Mouse (Mus musculus): ENCODE measurements at regions not wholly inside any gene's neighbourhood (a gene's known extent, or its start where the extent isn't known, plus 50 kb on each side); places are given as distances from the start of the nearest gene placed in this dataset.

DNA sequence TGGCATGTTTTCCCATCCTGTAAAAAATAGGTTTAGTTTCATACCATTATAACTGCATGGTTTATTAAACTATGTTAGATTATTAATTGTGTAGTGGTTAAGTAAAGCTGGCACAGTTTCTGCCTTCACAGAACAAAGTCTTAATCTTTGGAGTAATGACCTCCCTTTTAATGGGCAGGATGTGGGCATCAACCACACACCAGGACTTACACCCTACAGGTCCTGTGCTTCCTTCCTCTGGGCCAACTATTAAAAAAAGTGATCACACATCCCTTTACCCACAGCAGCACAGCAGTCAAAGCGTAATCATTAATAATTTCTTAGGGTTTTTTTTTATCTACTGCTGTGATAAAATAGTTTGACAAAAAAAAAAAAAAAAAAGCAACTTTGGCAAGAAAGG, 300.3 kb downstream of the Fam49a start:
- TF ChIP-seq CTCF (IDR thresholded peaks at IDR 0.05; ENCODE audit: low read depth, low read length), result no peak
- TF ChIP-seq POLR2A (IDR thresholded peaks at IDR 0.05; ENCODE audit: borderline replicate concordance, low read depth, low read length), result no peak
- Histone ChIP-seq H3K4me3 (ENCODE audit: insufficient read depth, low read length) (no peak overlapping the region), H3K4me1 (ENCODE audit: control insufficient read depth, insufficient read depth, low read length) (no peaks in the 10 kb centered on the region), H3K27ac (ENCODE audit: insufficient read depth, low read depth, low read length) (no peak overlapping the region)

GRCm38 (mm10) chr12:12551818-12552217, 289.9 kb downstream of the Fam49a start:
- no peak overlapping the region for H3K27ac ChIP-seq (ENCODE audit: insufficient read depth, low read depth, low read length)
- TF ChIP-seq CTCF (IDR thresholded peaks at IDR 0.05; ENCODE audit: low read depth, low read length), result no peak
- TF ChIP-seq POLR2A (IDR thresholded peaks at IDR 0.05; ENCODE audit: borderline replicate concordance, low read depth, low read length), result no peak
- H3K4me1 ChIP-seq (ENCODE audit: control insufficient read depth, insufficient read depth, low read length), result no peaks in the 10 kb centered on the region
- no peak overlapping the region for H3K4me3 ChIP-seq (ENCODE audit: insufficient read depth, low read length)

DNA sequence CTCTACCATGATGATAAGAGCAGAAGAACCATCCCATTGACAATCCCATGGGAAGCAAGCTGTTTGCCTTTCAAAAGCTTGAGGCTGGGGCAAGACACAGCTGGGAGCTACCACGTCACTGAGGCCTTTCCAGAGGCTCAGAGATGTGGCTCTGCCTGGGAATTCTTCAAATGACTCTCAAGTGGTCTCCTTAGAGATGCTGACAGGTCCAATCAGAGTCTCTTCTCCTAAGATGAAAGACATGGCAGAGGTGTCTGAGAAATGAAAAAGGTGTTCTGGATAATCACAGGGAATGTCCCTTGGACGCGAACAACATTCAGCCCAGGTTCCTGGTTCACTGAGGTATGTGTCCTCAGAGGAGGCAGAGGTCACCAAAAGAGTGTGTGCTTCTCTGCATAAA, 287.7 kb downstream of the Fam49a start:
- no peak for TF ChIP-seq CTCF (IDR thresholded peaks at IDR 0.05; ENCODE audit: low read depth, low read length)
- TF ChIP-seq POLR2A (IDR thresholded peaks at IDR 0.05; ENCODE audit: borderline replicate concordance, low read depth, low read length), result no peak
- no peak overlapping the region for H3K27ac ChIP-seq (ENCODE audit: insufficient read depth, low read depth, low read length)
- no peak overlapping the region for H3K4me3 ChIP-seq (ENCODE audit: insufficient read depth, low read length)
- no peaks in the 10 kb centered on the region for H3K4me1 ChIP-seq (ENCODE audit: control insufficient read depth, insufficient read depth, low read length)

- no peak for TF ChIP-seq CTCF (IDR thresholded peaks at IDR 0.05; ENCODE audit: low read depth, low read length)
- no peak overlapping the region for H3K27ac ChIP-seq (ENCODE audit: insufficient read depth, low read depth, low read length)
These were observed 286.7 kb downstream of the Fam49a start for GRCm38 (mm10) chr12:12548688-12549087.

DNA sequence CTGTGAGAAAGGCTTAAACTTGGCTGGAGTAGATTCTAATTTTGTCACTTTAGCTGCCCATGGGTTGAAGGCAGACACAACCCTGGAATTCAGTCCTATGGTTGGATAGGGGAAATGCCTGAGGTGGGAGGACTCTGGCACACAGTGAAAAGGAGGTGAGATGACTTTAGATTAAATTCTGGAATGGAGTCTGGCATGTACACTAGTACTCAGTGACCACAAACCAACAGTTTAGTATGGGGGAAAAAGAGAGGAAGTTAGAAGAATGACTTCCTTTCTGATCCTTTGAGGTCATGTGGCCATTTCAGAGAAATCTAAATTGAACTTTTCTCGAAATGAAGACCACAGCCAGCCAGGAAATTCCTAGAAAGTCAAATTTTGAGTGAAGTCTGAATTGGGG, 285.5 kb downstream of the Fam49a start:
- no peak for TF ChIP-seq POLR2A (IDR thresholded peaks at IDR 0.05; ENCODE audit: borderline replicate concordance, low read depth, low read length)
- TF ChIP-seq CTCF (IDR thresholded peaks at IDR 0.05; ENCODE audit: low read depth, low read length), result no peak
- no peak overlapping the region for H3K27ac ChIP-seq (ENCODE audit: insufficient read depth, low read depth, low read length)
- no peak overlapping the region for H3K4me3 ChIP-seq (ENCODE audit: insufficient read depth, low read length)
- H3K4me1 ChIP-seq (ENCODE audit: control insufficient read depth, insufficient read depth, low read length), result no peaks in the 10 kb centered on the region

More at GRCm38 (mm10) chr12:12548688-12549087, 286.7 kb downstream of the Fam49a start:
- H3K4me3 ChIP-seq (ENCODE audit: insufficient read depth, low read length), result no peak overlapping the region
- no peaks in the 10 kb centered on the region for H3K4me1 ChIP-seq (ENCODE audit: control insufficient read depth, insufficient read depth, low read length)

GRCm38 (mm10) chr12:12546372-12547031, 284.6 kb downstream of the Fam49a start:
- TF ChIP-seq POLR2A (IDR thresholded peaks at IDR 0.05; ENCODE audit: borderline replicate concordance, low read depth, low read length), result no peak
- TF ChIP-seq CTCF (IDR thresholded peaks at IDR 0.05; ENCODE audit: low read depth, low read length), result no peak
- H3K4me1 ChIP-seq (ENCODE audit: control insufficient read depth, insufficient read depth, low read length), result no peaks in the 10 kb centered on the region
- H3K27ac ChIP-seq (ENCODE audit: insufficient read depth, low read depth, low read length), result no peak overlapping the region
- H3K4me3 ChIP-seq (ENCODE audit: insufficient read depth, low read length), result no peak overlapping the region

DNA sequence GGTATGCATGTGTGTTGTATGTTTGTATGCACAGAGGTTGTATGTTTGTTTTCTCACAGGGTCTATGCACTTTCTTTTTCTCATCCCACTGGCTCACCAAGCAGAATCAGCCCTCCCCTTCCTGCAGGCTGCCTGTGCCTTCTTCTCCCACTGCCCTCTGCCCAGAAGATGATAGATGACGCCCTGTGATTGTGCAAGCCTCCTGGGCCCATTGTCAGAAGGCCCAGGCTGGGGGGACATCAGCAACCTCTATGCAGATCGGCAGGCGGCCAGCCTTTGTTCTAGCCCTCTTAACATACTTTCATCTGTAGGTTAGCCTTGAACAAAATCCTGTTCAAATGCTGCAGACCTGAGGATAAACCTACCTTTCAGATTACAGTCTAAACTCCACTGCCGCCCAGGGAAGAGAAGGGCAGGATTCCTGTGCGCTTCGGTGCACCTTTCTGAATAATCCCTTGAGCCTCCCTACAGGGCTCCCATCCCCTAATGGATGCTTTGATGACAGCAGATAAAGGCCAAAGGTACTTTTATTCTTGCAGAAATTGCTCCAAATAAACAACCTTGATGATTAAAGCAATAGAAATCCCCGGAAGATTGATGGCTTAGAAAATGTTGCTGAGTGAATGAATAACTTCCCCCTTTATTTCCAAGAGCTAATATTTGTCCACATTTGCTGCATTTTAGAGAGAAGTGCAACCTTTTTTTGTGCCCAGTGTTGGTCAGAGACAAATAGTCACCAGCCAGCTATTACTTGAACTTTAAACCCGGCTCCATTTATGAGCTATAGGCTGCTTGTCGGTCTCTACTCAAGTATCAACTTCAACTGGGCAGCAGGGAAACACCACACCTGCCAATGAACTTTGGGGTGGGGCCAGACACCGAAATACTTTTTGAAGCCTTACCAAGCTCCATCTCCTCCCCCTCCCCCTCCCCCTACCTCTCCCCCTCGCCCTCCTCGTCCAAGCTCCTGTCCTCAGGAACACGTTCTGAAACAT, 279.4 kb downstream of the Fam49a start:
- H3K4me3 ChIP-seq (ENCODE audit: insufficient read depth, low read length), result no peak overlapping the region
- H3K4me1 ChIP-seq (ENCODE audit: control insufficient read depth, insufficient read depth, low read length), result no peaks in the 10 kb centered on the region
- TF ChIP-seq CTCF (IDR thresholded peaks at IDR 0.05; ENCODE audit: low read depth, low read length), result no peak
- no peak for TF ChIP-seq POLR2A (IDR thresholded peaks at IDR 0.05; ENCODE audit: borderline replicate concordance, low read depth, low read length)
- no peak overlapping the region for H3K27ac ChIP-seq (ENCODE audit: insufficient read depth, low read depth, low read length)

GRCm38 (mm10) chr12:12539291-12539690, 277.4 kb downstream of the Fam49a start:
- Histone ChIP-seq H3K4me1 (ENCODE audit: control insufficient read depth, insufficient read depth, low read length) (no peaks in the 10 kb centered on the region), H3K4me3 (ENCODE audit: insufficient read depth, low read length) (no peak overlapping the region), H3K27ac (ENCODE audit: insufficient read depth, low read depth, low read length) (no peak overlapping the region)
- TF ChIP-seq POLR2A (IDR thresholded peaks at IDR 0.05; ENCODE audit: borderline replicate concordance, low read depth, low read length) (no peak), CTCF (IDR thresholded peaks at IDR 0.05; ENCODE audit: low read depth, low read length) (no peak)

DNA sequence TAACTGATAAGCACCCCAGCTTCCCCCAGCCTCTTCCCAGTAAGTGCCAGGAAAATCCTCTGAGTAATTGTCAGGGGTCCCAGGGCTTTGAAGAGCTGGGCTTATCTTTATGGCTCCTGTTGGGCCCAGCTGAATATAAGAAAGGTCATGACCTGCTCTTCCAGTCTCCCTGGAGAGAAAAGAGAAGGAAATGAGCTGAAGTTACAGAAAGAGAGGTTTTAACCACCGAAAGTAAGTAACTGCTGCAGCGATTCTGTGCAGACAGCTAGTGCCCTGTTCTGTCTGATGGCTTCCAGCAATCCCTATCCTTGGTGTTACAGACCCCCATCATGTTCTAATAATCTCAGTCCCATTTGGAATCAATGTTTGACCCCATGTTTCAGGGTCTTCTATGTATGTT, 272.8 kb downstream of the Fam49a start:
- Histone ChIP-seq H3K4me3 (ENCODE audit: insufficient read depth, low read length) (no peak overlapping the region), H3K27ac (ENCODE audit: insufficient read depth, low read depth, low read length) (no peak overlapping the region), H3K4me1 (ENCODE audit: control insufficient read depth, insufficient read depth, low read length) (no peaks in the 10 kb centered on the region)
- TF ChIP-seq POLR2A (IDR thresholded peaks at IDR 0.05; ENCODE audit: borderline replicate concordance, low read depth, low read length) (no peak), CTCF (IDR thresholded peaks at IDR 0.05; ENCODE audit: low read depth, low read length) (no peak)

DNA sequence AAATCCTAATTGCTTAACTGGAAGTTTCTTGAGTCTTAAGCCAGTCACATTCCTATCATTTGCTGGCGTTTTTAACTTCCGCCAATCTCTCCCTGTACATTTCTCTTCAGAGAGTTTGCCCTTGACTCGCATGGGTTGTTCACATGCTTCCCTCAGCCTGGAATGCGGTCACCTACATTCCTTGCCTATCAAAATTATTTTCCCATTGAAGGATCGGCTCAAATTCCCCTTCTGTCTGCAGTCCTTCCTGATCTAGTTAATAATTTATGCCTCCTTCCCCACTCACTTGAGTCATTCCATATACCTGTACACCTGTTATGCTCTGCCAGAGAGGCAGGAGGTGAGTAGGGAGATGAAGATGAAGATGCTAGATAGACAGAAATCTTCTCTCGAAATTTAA, 268.9 kb downstream of the Fam49a start:
- Histone ChIP-seq H3K27ac (ENCODE audit: insufficient read depth, low read depth, low read length) (no peak overlapping the region), H3K4me3 (ENCODE audit: insufficient read depth, low read length) (no peak overlapping the region), H3K4me1 (ENCODE audit: control insufficient read depth, insufficient read depth, low read length) (no peaks in the 10 kb centered on the region)
- TF ChIP-seq CTCF (IDR thresholded peaks at IDR 0.05; ENCODE audit: low read depth, low read length) (no peak), POLR2A (IDR thresholded peaks at IDR 0.05; ENCODE audit: borderline replicate concordance, low read depth, low read length) (no peak)
